Mouse (Mus musculus): ENCODE measurements at regions not wholly inside any gene's neighbourhood (a gene's known extent, or its start where the extent isn't known, plus 50 kb on each side); places are given as distances from the start of the nearest gene placed in this dataset.

- no peak for DNase-seq (ENCODE audit: low spot score)
Measured at GRCm38 (mm10) chr2:147455932-147456331, 94.2 kb downstream of the Pax1 start.

GRCm38 (mm10) chr2:147454362-147455257, 92.9 kb downstream of the Pax1 start:
- DNase-seq (ENCODE audit: low spot score) = no peak

Measured in ovary, postnatal 10 days (tissue).